Mouse (Mus musculus) embryonic facial prominence, embryonic 12.5 days (tissue): ENCODE measurements at regions not wholly inside any gene's neighbourhood (a gene's known extent, or its start where the extent isn't known, plus 50 kb on each side); places are given as distances from the start of the nearest gene placed in this dataset.

ENCODE experiments used
- ATAC-seq: fragments of 200-750 bp; cut with Nextera tagmentation; 2 replicates; pipeline ENCODE4 v1.8.0; 2017; ENCODE audit not compliant: insufficient number of reproducible peaks, insufficient read depth, low FRiP score, low TSS enrichment
- H3K27ac ChIP-seq: fragments of 300-500 bp; sonication (generic); 2 replicates; pipeline ENCODE4 v1.5.1; 2016; ENCODE audit warnings: mild to moderate bottlenecking
- H3K27me3 ChIP-seq: fragments of 300-500 bp; sonication (generic); 2 replicates; pipeline ENCODE4 v1.6.1; 2016; ENCODE audit warnings: mild to moderate bottlenecking, moderate library complexity
- H3K36me3 ChIP-seq: fragments of 300-500 bp; sonication (generic); 2 replicates; pipeline ENCODE4 v1.6.1; 2016; ENCODE audit warnings: mild to moderate bottlenecking
- H3K4me1 ChIP-seq: fragments of 300-500 bp; sonication (generic); 2 replicates; pipeline ENCODE4 v1.6.1; 2016
- H3K4me2 ChIP-seq: fragments of 300-500 bp; sonication (generic); replicated peaks from 2 replicates; pipeline ENCODE4 v1.6.1; 2016; ENCODE audit warnings: mild to moderate bottlenecking, moderate library complexity
- H3K4me3 ChIP-seq: fragments of 300-500 bp; sonication (generic); 2 replicates; pipeline ENCODE4 v1.5.1; 2016; ENCODE audit warnings: mild to moderate bottlenecking
- H3K9ac ChIP-seq: fragments of 300-500 bp; sonication (generic); 2 replicates; pipeline ENCODE4 v1.6.1; 2016; ENCODE audit warnings: mild to moderate bottlenecking, moderate library complexity
- H3K9me3 ChIP-seq: fragments of 300-500 bp; sonication (generic); 2 replicates; pipeline ENCODE4 v1.6.1; 2016; ENCODE audit warnings: mild to moderate bottlenecking, moderate library complexity
- WGBS: fragments of 180-500 bp; shearing (Covaris S2); methylation state at CpG from one replicate; pipeline ENCODE4 v1.1.7; 2016; 5-methylcytosine and 5-hydroxymethylcytosine counted together

DNA sequence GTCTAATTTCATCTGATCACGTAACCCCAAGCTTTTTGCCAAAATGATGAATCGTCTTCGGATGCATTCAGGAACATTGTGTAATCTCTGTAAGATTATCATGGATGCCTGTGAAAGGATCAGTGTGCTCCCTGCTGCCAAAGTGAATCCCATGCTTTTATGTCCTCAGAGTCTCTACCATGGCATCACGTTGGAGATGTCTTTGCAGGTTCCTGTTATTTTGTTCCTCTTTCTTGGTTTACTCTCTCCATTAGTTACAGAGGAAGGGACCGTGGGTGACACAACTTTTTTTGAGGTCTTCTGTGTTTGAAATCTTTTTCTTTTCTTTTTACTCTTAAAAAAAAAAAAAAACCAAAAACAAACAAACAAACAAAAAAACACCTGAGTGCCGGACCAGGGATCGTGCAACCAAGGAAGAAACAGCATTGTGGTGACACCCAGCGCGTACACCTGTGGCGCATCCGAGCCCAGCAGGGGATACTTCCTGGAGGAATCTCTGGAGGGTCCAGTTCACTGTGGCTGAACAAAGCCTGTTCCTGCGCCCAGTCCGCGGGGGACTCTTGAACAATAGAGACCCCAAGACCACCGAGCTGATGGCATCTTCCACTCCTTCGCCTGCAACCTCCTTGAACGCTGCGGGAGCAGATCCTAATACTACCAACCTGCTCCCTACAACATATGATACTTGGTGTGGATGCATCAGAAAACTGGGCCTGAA lies 180.6 kb downstream of the Dusp6 start:
- Histone ChIP-seq H3K4me3 (no peak overlapping the region), H3K4me1 (no peaks in the 10 kb centered on the region), H3K36me3 (no peaks in the 10 kb centered on the region), H3K9me3 (peaks cover 6% of the 10 kb centered on the region; the same call in 1 of the 2 replicates), H3K27ac (no peak overlapping the region), H3K9ac (no peak overlapping the region), H3K27me3 (no peaks in the 10 kb centered on the region), H3K4me2 (no peak overlapping the region)
- WGBS: 92% methylated on average over 18 of the region's 18 CpGs
- no peak for ATAC-seq

DNA sequence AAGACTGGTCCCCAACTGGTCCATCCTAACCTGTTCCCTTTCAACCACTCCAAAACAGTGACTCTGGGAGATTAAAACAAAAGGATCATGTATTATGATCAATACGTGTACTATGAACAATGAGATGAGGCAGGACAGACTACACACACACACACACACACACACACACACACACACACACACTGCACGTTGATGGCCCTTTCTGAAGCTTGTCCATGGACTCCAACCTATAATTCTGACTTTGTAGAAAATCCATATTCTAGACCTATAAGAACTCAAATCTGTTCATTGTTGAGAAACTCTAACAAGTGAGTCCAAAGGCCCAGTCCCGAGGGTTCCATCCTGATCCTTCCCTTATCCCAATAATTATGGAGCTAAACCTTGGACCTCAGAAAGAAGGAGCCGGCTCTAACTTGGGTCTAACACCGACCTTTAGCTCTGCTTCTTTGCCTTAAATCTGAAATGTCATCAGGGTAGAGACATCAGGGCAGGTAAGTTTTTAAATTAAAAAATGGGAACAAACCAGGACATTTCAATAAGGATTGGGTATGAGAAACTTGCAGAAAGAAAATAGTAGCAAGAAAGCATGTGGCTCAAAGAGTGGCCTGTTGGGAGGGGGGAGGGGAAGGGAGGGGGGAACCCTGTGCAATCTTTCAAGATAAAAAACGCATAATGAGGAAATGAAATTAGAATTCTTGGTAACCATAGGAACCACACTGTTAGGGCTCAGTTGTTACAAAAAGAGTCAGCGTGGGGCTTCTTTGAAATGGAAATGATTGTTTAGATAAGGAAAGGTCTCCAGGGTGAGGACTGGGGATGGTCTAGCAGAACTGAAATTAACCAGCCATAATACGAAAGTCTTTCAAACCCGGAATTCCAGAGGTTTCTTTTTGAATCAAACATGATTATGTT lies 187.9 kb downstream of the Dusp6 start:
- H3K36me3 ChIP-seq: no peaks in the 10 kb centered on the region
- no peaks in the 10 kb centered on the region for H3K9me3 ChIP-seq
- no peak overlapping the region for H3K27ac ChIP-seq
- 47% methylated on average over 9 of the region's 9 CpGs for WGBS
- H3K4me1 ChIP-seq: peaks cover 12% of the 10 kb centered on the region
- H3K27me3 ChIP-seq: no peaks in the 10 kb centered on the region
- H3K4me2 ChIP-seq: 0 out of 2 replicates have a peak overlapping the region, but pooled peaks have one; percentile 3
- H3K4me3 ChIP-seq: no peak overlapping the region
- ATAC-seq: no peak
- H3K9ac ChIP-seq: no peak overlapping the region

DNA sequence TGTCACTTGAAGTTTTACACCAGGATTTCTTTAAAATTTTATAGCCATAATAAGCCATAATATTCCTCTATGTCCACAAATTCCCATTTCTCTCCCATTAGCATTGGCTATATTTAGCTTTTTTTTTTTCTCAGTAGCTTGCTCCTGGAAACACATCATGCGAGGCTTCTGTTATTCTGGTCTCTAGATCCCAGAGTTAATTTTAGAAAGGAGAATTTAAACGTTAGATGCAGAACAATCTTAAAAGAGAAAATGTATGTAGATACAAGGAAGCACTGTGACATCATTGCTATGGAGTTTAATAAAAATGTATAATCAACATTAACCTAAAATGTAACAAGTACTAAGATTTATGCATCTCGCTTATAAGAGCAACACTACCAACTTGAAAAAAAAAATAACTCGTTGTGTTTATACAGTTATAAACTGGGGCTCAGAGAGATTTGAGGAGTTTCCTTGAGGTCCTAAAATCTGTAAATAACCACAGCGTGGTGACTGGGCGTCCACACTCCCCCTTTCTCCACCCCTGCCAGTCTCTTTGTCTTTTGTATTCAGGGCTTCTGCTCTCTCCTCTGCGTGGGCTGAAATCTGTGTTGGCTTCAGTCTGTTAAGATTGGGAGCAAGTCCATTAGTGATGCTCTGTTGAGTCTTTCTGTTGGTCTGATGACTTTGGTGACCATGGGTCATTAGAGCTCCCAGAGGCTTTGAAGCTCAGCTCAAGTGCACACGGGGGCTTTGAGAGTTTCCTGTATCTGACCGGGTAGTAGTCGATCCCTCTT lies 188.8 kb downstream of the Dusp6 start:
- no peak for ATAC-seq
- Histone ChIP-seq H3K4me3 (no peak overlapping the region), H3K9me3 (no peaks in the 10 kb centered on the region), H3K4me2 (no peak overlapping the region), H3K27ac (no peak overlapping the region), H3K4me1 (peaks cover 12% of the 10 kb centered on the region), H3K36me3 (no peaks in the 10 kb centered on the region), H3K27me3 (no peaks in the 10 kb centered on the region), H3K9ac (no peak overlapping the region)
- WGBS: 42% methylated on average over 10 of the region's 10 CpGs

DNA sequence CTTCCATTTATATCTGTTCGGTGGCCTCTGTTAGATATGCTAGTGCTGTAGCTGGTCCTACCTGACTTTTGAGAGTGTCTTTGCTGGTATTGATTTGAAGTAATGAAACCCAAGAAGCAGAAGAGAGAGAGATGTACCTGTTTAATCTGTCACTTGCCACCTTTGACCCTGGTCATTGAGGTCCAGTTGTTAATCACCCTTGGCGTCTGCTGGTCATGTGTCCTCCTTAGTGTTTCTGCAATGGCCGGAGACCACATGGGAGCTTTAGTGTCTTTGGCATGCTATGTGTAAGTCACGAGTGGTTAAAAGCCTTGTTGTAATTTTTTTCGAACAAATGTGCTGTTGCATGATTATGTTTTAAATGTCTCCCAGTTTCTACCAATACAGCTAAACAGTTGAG lies 193.1 kb downstream of the Dusp6 start:
- Histone ChIP-seq H3K4me2 (no peak overlapping the region), H3K4me3 (no peak overlapping the region), H3K36me3 (no peaks in the 10 kb centered on the region), H3K27me3 (no peaks in the 10 kb centered on the region), H3K9me3 (no peaks in the 10 kb centered on the region), H3K27ac (no peak overlapping the region), H3K4me1 (peaks cover 9% of the 10 kb centered on the region; the same call in 1 of the 2 replicates), H3K9ac (no peak overlapping the region)
- ATAC-seq: no peak
- 78% methylated on average over 5 of the region's 5 CpGs for WGBS

DNA sequence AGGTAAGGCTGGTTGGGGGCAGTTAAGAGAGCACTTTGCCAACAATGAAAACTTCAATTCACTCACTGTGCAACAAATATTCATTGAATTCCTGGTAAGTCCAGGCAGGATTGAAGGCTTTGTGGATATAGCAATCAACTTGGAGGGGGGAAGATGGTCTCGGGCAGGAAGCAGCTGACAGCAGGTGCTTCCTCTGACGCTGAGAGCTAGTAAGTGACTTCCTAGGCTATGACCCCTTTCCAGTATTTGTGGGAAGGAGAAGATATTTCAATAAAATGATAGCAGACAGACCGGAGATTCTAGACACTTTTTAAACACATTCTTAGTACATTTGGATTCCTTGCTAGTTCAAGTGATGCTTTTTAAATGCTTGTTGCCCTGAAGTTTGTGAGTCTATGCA lies 195.0 kb downstream of the Dusp6 start:
- no peak overlapping the region for H3K4me2 ChIP-seq
- WGBS: 68% methylated on average over 3 of the region's 3 CpGs
- H3K4me1 ChIP-seq: peaks cover 7% of the 10 kb centered on the region; the same call in 1 of the 2 replicates
- H3K9ac ChIP-seq: no peak overlapping the region
- H3K9me3 ChIP-seq: no peaks in the 10 kb centered on the region
- no peak overlapping the region for H3K4me3 ChIP-seq
- H3K36me3 ChIP-seq: no peaks in the 10 kb centered on the region
- H3K27ac ChIP-seq: no peak overlapping the region
- H3K27me3 ChIP-seq: no peaks in the 10 kb centered on the region
- ATAC-seq: no peak

DNA sequence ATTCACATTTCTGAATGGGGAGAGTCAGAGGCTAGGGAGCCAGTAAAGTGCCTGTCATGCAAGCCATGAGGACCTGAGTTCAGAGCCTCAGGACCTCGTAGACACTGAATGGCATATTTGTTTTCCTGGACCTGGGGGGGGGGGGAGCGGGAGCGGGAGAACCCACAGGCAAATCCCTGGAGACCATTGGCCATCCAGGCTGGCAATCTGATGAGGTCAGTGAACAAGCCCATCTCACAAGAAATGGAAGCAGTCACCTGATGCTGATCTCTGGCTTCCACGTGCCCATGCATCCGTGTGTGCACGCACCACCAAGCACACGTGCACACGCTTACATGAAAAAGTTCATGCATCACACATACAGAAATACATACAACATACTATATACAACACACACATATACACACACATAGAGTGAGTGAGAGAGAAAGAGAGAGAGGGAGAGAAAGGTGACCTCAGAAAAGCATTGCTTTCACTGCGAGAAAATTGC lies 196.2 kb downstream of the Dusp6 start:
- ATAC-seq: no peak
- H3K27me3 ChIP-seq: no peaks in the 10 kb centered on the region
- WGBS: 73% methylated on average over 9 of the region's 9 CpGs
- no peak overlapping the region for H3K9ac ChIP-seq
- peak overlapping the region; percentile 41; the same call in 1 of the 2 replicates for H3K27ac ChIP-seq
- H3K4me1 ChIP-seq: peaks cover 7% of the 10 kb centered on the region; the same call in 1 of the 2 replicates
- H3K9me3 ChIP-seq: no peaks in the 10 kb centered on the region
- H3K4me3 ChIP-seq: no peak overlapping the region
- H3K36me3 ChIP-seq: no peaks in the 10 kb centered on the region
- H3K4me2 ChIP-seq: no peak overlapping the region

DNA sequence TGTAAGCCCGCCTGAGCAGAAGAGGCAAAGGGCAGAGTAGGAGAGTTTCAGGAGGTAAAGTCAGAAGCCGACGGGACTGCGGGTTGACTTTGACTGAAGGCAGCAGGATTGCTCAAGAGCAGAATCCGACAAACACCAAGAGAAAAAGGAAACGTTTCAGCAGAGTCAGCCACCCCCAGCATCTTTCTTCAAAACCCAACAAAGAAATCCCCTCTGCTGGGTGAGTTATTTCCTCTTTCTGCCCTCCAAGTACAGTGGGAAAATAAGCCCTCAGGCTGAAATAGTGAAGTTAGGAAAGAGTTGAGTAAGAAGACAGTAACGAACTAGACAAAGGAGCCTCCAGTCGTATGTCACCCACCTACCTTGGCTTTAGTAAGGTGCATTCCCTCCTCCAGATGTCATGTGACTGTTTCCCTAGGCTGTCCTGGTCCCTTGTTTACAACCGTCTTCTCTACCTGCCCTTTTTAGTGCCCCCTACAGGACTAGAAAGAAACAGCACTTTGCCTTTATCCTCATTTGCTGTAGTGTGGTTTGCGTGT lies 196.9 kb downstream of the Dusp6 start:
- no peaks in the 10 kb centered on the region for H3K27me3 ChIP-seq
- no peak overlapping the region for H3K4me2 ChIP-seq
- 0 out of 2 replicates have a peak overlapping the region, but pooled peaks have one; percentile 41 for H3K27ac ChIP-seq
- no peaks in the 10 kb centered on the region for H3K36me3 ChIP-seq
- WGBS: 42% methylated on average over 10 of the region's 10 CpGs
- H3K9ac ChIP-seq: no peak overlapping the region
- no peaks in the 10 kb centered on the region for H3K9me3 ChIP-seq
- ATAC-seq: no peak
- no peak overlapping the region for H3K4me3 ChIP-seq
- peaks cover 7% of the 10 kb centered on the region; the same call in 1 of the 2 replicates for H3K4me1 ChIP-seq

DNA sequence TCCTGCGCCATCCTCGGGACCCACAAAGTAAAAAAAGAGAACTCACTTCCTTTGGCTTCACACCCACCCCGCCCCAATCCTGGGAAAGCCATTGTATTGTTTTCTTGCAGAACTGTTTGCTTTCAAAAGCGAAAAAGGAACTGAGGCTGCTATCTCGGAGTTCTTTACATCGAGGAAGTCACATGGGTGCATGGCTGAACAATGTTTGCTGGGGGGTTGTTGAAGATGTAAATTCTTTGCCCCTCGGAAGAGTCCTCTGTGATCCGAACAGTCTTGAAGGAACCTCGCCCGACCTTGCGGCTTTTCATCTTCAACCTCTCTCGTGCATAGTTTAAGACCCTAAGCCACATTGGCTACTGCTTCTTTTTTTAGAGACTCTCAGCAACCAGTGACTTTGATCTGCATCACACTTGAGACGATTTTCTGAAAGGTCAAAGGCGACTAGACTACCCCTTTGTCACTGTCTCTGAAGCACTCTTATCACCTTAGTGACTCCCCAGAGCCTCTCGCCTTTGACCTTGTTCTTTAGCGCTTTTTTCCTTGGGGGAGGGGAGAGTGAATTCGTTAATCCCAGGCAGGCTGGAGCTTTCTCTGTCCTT lies 197.9 kb downstream of the Dusp6 start:
- Histone ChIP-seq H3K27me3 (no peaks in the 10 kb centered on the region), H3K9ac (0 out of 2 replicates have a peak overlapping the region, but pooled peaks have one; percentile 36), H3K4me2 (peak overlapping the region; percentile 65), H3K9me3 (no peaks in the 10 kb centered on the region), H3K36me3 (no peaks in the 10 kb centered on the region), H3K4me1 (peaks cover 7% of the 10 kb centered on the region; the same call in 1 of the 2 replicates), H3K27ac (no peak overlapping the region), H3K4me3 (peak overlapping the region; percentile 27)
- WGBS: 4% methylated on average over 17 of the region's 17 CpGs
- ATAC-seq: no peak

DNA sequence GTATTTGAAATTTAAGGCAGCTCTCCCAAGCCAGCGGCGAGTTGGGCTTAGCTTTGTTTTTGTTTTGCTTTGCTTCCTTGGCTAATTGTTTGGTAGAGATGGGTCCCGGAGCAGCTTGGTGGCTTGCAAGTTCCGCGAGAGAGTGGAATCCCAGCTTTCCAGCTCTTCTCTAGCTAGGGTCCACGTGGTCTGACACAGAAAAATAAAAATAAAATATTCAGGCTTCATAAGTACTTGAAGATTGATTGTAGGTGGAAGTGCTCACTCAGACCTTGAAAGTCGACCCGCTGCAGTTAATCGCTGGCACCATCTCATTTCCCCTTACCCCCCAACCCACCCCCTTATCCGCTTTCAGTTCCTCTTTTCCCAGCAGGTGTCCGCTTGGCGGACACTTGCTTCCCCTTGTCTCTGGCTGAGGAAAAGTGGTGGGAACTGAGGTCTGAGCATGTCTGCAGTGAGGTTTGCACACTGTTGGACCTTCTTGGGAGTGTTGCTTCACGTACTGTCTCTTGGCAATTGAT lies 198.5 kb downstream of the Dusp6 start:
- no peaks in the 10 kb centered on the region for H3K36me3 ChIP-seq
- ATAC-seq: no peak
- 2% methylated on average over 13 of the region's 13 CpGs for WGBS

DNA sequence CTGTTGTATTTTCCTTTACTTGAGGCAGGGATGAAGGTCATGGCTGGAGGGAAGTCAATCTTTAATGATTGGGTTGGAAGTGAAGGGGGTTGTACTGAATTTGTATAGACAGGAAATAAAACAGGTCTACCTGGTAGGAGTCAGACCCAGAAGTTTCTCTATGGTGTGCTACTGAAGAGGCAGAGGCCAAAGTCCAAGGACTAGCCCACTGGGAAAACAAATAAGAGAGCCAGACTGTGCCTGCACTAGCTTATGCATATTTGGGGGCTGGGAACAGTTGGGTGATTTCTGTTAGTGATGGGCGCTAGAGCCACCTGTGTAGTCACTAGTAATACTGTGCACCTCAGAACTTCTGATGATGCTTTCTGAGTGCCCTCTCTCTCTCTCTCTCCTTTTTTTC lies 203.7 kb downstream of the Dusp6 start:
- no peak overlapping the region for H3K4me2 ChIP-seq
- H3K9ac ChIP-seq: no peak overlapping the region
- ATAC-seq: no peak
- 85% methylated on average over 1 of the region's 1 CpGs for WGBS
- H3K36me3 ChIP-seq: no peaks in the 10 kb centered on the region
- H3K4me1 ChIP-seq: 0 out of 2 replicates have a peak, but pooled peaks cover 3% of the 10 kb centered on the region
- no peaks in the 10 kb centered on the region for H3K9me3 ChIP-seq
- H3K27ac ChIP-seq: no peak overlapping the region
- H3K4me3 ChIP-seq: no peak overlapping the region
- H3K27me3 ChIP-seq: no peaks in the 10 kb centered on the region

More for the DNA sequence above, 198.5 kb downstream of the Dusp6 start:
- H3K27me3 ChIP-seq: no peaks in the 10 kb centered on the region
- H3K4me3 ChIP-seq: peak overlapping the region; percentile 27
- H3K4me1 ChIP-seq: peaks cover 7% of the 10 kb centered on the region; the same call in 1 of the 2 replicates
- H3K9me3 ChIP-seq: no peaks in the 10 kb centered on the region
- H3K9ac ChIP-seq: peak overlapping the region; percentile 36; the same call in 1 of the 2 replicates
- H3K27ac ChIP-seq: no peak overlapping the region
- peak overlapping the region; percentile 65 for H3K4me2 ChIP-seq
